Mouse (Mus musculus) adrenal gland, postnatal 10 days (tissue): ENCODE data around the gene CK137956. TPM values are rescaled to one million over a fixed set of nuclear protein-coding genes. Genes with fewer than 3 reads are reported as not detected.

ENCODE experiments used
- DNase-seq: peaks from one replicate; pipeline ENCODE4 v3.0.0; 2021; ENCODE audit warnings: mixed read lengths
- long read RNA-seq, 2 experiments: library from polyadenylated mRNA; stranded (forward); transcript quantifications; one replicate each; pipeline ENCODE4 v2.0.0; 2021
- total RNA-seq, 2 experiments: library from RNA; stranded (reverse); gene quantifications; 2 replicates each; pipeline ENCODE4 v1.2.3; 2021

CK137956 gene
- total RNA-seq = not detected
- long read RNA-seq, experiment 1 = 0 reads
- long read RNA-seq, experiment 2 = 0 reads

DNA sequence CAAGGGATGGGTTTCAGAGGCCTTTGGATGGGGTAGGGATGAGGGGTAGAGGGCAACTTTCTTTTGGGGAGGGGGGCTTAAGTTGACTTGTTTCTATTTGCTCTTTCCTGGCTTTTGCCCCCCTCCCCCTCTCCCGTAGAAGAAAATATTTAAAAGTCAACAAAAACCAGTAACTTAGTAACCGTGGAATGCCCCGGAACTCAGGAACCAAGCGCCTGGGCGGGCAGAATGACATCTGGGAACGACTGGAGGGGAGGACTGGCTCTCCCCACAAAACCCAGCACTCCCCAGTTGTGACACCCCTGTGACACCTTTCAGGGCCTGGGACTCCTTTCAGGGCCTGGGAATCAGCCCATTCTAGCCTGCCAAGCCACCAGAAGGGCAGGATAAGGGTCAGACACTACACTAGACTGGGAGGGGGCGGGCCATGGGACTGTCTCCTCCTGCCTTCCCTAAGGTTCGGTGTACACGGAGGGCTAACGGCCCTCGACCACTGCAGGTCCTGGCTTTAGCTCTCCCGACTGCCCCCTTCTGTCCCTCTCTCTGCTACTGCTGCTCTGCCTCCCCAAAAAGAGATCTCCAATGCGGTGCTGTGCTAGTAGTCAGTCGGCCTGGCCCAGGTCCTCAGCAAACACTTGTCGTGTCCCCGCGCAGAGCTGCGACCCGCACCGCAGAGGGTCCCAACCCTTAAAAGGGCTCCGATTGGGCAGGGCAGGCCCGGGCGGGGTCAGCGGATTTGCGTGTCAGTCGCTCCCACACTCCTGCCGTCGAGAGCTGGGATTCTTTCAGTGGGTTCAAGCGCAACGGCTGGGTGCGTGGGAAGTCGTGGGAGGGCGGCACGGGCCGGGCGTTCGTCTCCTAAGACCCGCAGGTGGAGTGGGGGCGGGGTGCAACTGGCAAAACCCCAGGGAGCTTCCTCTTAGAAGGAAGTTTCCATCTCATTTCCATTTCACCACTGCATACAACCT lies at the start of gene CK137956:
CK137956 (minus strand) TSS at position 51 of the 968 bp plus-strand sequence.
- DNase-seq = no peak

DNA sequence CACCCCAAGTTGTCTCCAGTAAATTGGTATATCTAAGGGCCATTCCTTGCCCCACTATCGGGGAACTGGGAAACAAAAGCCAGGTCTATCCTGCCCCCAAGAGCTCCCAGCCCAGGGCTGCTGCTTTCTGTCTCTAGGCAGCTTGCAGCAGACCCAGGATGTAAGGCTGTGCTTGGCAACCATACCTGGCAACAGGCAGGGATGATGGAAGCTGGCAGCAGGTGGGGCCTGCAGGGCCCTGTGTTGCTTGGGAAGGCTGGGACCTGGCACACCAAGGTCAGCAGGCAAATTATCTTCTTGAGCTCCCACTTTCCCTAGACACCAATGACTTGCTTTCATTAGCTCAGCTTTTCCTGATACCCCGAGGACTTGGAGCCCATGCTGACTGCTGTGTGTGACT lies 48.7 kb upstream of the CK137956 start:
- no peak for DNase-seq

DNA sequence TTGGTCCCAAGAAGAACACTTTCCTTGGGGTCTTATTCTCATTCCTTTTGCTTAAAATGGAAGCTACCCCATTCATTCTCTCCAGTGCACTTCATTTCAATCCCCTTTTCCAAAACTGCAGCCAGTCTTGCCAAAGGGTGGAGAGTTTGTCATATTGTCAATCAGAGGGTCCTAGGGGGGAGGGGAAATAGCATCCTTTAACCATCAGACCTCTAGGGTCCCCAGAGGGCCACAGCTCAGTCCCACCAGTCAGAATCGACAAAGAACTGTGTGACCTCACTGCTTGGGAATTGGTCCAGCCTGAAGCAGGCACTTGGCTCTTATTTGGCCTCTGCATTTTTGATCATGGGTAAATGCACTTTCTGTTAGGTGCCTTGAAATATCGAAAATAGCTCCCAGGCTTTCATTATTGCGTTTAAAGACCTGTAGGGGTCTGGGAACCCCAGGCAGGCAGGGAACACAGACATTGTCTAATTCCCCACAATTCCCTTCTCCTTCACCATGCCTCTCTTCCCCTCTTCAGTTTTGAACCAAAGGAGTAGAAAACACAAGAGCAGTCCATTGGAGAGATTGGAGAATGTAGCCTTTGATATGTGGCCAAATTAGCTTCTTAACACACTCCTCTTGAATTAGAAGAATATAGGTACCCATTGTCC lies 34.2 kb upstream of the CK137956 start:
- no peak for DNase-seq

DNA sequence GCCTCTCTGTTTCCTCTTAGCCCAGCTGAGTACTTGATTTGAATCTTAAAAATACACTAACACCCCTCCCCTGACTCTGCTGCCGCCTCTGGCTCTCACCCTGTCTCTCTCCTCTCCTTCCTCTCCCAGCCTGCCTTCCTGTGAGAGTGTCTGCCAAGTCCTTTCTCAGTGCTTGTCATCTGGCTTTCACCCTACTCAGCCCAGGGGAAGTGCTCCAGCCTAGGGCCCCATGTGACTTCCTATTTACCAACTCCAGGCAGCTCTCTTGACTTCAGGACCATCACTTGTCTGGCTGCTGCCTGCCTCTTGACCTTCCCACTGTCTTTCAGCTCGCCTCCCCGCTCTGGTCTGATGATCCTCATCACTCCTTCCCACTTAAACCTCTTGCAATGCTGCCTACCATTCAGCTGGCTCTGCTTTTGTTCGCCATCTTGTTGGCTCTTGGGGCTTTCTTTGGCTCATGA lies 31.9 kb upstream of the CK137956 start:
- DNase-seq = no peak

DNA sequence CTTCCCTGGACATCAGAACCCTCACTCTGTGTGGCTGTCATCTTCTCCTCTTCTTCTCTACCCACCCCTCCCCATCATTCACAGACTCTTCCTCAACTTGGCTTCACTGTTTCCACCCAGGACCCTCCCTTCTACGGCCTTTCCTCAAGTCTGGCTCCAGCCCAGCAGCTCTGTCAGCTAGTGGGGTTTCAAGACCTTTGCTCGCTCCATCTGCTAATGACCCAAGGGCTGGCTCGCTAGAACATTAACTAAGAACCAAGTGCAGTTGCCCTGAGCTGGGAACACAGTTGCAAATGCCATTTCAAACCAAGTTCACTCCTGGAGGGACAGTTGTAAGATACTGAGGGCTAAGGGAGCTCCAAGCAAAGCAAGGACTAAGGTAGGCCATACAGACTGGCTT lies 28.5 kb upstream of the CK137956 start:
- DNase-seq = no peak

DNA sequence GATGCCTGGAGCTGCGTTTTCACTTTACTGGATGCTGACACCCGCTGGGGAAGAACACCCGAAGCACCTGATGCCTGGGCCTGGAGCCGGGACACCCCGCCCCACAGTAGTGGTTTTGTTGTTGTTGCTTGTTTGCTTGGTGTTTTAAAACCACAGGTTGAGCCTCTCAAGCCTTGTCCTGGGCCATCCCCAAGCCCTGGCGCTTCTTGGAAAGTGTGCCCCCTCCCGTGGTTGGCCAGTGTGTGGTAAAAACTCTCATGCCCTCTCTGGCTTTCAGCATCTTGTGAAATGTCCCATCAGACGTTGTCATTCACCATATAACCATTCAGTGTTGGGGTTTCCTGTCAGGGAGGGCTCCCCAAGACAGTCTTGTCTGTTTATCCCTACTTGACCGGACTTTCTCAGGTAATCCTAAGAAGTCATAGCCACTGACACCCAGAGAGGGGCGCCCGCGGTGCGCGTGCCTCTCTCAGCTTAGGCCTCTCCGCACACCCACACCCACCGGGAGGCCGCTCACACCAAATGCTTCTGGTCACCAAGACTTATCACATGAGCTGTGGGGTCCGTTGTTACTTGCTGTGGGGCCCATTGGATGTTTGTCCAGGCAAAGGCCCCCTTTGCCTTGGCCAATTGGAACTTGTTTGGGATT lies 18.7 kb upstream of the CK137956 start:
- DNase-seq = no peak

DNA sequence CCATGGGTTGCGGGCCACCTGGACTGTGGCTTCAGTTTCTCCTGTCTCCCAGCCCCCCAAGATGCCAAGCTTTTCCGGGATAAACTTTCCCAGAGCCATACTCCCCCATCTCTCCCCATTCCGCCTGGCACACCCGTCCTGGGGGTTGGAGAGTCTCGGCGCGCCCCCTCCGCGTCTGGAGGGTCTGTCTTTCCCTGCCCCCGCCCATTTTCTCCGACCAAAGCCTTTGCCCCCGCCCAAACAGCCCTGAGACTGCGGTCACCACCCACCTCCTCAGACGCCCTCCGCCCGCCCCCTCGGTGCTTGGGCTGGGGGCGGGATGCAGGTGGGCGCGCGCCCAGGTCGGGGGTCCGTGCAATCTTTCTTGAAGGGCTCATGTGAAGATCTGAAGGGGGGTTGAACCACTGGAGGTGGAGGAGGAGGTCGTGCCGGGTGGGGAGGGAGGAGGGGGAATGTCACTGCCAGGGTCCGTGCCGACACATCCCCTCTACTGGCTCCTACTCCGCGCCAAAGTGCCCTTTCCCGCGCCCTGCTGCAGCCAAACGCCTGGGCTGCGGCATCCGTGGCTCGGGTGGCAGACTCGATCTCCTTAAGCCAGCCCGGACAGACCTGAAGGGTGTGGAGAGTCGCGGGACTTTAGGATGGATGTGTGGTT lies 17.9 kb upstream of the CK137956 start:
- no peak for DNase-seq

DNA sequence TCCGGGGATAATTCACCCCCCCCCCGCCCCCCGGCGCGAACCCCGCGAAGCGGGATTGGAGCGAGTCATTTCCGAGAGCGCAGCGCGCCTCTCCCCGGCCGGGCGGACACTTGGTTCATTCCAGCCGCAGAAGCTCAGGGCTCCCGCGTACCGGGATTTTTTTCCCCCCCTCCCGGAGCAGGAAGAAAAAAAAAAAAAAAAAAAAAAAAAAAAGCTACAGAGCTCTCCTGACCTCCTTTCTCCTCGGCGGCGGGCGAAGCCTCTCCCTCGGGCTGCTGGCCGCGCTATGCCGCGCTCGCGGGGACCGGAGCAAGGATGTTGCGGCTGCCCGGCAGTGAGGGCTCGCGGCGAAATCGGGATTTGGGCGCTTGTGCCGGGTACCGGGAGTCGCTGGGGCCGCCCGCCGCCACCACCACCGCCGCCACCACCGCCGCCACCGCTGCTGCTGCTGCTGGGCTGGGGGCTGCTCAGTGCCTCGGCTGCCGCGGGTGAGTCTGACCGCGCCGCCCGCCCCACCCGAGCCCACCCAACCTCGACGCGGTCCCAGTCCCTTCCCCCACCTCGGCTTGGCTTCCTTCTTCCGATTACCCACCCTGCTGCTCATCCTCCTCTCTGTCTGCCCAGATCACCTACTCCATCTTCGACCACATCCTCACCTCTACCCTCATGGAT lies 17.2 kb upstream of the CK137956 start, which contains the start of gene Csmd2:
Csmd2 (plus strand) TSS at position 74 of the 672 bp plus-strand sequence.
- peak; percentile 27 for DNase-seq

DNA sequence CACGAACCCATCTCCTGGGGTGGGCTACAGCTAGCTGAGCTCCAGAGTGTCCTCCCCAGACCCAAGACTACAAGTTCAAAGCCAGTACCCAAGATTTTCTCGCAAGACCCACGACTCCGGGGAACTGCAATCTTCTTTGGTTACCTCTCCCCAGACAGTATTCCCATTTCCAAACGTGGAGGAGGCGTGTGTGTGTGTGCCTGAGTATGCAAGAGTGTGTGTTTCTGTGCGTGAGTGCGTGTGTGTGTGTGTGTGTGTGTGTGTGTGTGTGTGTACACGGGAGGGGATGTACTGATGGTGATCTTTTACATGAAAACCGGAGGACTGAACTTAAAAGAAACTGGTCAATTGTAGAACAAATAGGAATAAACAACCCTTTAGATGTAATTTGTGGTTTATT lies 16.5 kb upstream of the CK137956 start:
- no peak for DNase-seq

DNA sequence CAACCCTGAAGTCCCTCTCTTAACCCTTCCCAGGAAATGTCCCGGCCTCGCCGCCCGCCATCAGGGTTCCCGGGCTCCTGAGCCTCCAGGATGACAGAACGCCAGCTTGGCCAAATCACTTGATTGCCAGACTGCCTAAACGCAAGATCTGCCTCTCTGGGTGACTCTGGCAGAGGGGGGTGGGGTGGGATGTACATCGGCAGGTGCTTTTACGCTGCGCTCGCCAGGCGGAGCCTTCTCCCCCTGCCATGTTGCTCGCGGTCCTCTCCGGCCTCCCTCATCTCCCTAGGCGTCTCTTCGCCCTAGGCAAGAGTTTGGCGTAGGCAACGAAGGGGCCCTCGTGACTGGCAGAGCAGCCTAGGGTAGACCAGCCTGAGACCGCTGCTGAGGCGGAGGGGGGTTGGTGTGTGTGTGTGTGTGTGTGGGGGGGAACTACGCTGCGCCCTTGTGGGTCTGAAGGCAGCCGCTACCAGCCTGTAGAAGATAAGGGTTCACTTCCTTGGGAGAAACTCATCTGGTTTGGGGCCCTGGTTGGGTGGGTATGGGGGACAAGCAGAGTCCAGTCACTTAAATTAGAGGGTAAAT lies 15.8 kb upstream of the CK137956 start:
- no peak for DNase-seq

DNA sequence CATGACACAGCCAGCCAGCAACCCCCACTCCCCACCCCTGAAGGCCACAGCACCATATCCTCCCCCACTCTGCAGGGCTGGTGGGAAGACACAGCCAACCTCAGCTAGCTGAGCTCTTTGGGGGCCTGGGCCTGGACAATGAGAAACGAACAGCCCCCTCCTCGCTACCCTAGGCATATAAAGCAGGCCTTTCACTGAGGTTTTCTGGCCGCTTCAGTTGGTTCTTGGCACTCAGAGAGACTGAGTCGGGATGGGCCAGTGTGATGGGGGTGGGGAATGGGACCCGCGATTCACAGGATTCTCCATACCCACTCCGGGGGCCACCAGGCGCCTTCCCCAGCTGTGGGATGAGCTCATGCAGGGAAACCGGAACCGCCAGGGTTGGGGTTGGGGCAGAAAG lies 15.1 kb upstream of the CK137956 start:
- no peak for DNase-seq

DNA sequence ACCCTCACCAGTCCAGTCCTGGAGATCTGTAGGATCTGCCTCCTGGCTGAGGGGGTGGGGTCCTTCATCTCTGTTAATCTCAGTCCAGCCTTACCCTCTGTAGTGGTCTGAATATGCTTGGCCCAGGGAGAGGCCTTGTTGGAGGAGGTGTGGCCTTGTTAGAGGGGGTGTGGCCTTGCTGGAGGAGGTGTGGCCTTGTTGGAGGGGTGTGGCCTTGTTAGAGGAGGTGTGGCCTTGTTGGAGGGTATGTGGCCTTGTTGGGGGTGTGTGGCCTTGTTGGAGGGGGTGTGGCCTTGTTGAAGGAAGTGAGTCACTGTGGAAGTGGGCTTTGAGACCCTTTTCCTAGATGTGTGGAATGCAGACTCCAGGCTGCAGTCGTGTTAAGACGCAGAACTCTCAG lies 13.7 kb upstream of the CK137956 start:
- no peak for DNase-seq

DNA sequence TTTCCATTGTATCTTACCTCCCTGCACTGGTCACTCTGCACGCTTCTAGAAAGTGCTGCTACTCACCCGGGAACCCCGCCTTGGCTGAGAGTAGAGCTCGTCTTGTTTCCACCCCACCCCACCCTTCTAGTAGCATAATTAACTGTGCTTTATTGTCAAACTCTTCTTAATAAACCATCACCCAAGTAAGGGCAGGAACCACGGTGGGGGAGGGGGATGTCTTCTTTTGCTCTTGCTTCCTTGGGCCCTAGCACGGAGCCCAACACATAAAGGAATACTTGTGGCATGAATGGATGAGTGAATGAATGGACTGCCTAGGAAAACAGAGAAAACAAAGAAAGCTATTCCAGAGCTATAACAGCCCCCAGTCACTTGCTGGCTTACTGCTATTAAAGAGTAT lies 10.4 kb upstream of the CK137956 start:
- no peak for DNase-seq

DNA sequence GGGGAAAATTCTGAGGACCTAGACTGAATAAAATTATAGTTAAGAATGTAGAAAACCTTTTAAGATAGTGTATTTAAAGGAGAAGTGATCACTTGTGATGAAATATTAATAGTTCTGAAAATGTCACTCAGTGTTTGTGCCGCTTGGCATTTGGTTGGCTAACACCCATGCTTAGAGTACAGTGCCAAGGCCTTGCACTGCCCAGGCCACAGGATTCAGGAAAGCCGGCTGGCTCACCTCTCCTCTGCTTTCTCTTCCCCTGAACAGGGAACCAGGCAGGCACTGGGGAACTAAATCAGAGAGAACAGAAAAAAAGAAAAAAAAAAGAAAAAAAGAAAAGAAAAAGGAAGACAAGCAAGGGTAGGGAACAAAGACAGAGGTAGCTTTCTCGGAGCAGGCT lies 2.2 kb upstream of the CK137956 start:
- DNase-seq = no peak

DNA sequence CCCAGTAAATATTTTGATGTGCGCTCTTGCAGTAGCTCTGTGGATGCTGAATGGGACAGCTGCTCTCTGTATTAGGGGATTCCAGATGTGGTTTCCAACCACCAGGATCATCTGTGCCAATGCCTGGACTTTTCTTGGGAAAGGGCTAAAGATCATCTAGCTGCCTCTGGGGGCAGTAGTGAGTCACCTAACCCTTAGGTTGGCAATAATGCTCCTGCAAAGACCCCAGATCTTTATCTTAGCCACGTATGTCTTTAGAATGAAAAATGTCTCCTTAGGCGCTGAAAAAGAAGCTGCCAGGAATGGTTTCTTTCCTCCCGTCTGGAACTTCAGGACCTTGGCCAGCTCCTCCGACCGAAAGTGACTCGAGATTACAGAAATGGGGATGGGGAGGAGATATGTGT lies 731 bp downstream of the CK137956 start:
- DNase-seq = peak; percentile 72

DNA sequence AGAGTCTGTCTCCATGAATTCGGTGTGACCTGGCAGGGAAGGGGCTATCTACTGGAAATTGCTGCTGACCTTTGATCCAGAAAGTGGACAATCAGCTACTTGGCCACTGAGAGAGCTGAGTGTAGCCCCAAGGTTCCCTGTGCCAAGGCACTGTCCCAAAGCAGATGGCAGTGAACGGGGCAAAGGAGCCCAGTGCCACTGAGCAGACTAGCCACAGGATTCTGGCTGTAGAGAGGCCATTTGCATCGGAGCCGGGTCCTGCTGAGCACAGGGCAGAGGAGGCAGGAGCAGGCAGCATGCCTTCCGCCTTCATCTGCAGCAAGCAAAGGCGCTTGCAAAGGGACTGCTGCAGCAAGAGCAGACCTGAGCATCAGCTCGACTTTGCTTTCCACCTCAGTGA lies 1.6 kb downstream of the CK137956 start:
- no peak for DNase-seq

DNA sequence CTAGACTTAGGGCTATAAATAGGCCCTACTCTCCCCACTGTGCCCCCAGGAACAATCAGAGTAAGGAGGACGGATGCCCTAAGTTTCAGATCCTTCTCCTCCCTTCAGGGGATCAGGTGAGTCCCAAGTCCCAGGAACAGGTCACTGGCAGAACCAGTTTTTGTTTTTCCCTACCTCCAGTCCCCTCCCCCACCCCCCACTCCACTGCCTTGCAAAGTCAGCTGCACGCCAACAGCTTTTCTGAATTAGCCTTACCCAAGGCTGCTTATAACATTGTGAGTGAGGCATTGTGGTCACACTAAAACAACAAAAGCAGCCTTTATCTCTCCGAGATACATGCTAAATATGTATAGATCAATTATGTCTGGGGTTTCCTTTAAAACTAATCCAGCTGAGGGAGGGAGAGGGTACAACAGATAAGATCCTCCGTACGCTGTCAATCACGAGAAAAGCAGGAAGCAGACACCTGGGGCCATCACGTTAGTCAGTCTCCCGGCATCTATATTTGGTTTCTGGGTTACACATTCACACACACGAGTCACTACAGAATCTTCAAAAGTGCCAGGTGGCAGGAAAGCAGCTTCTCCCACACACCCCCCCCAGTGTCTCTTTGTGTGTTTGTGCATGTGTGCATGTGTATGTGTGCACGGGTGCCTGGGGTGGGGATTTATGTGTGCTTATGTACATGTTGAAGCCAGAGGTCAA lies 17.6 kb downstream of the CK137956 start:
- DNase-seq = no peak

DNA sequence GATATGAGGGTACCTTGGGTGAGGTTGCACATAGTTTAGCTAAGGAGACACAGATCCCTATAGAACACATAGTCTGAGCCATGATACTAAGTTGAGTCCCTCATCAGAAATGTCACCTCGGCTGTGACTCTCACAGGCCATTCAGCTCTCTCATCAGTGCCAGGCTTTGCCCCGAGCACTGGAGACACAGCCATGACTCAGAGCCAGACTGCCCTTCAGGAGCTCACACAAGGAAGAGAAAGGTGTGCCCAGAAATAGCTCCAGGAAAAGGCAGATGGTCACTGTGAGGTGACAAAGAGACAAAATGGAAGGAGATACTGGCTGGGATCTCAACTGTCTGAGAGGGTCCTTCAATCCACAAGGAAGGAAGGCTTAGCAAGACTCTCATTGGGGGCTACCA lies 23.1 kb downstream of the CK137956 start:
- no peak for DNase-seq

DNA sequence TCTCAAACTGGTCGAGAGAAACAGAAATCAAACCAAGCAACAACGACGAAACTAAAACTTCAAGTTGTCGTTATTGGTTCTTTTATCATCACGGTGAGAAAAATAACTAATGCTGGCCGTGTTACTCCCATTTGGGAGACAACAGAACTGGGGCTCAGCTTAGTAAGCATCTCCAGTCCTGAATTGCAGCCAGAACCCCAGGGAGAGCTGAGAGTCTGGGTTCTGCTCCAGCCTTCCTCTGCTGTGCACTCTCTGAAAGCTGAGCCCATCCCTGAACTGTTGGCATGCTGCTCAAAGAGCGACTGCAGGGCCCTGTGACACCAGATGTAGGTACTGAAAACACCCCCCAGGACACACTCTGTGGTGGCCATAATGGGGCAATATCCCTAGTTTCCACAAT lies 33.3 kb downstream of the CK137956 start:
- DNase-seq = no peak

DNA sequence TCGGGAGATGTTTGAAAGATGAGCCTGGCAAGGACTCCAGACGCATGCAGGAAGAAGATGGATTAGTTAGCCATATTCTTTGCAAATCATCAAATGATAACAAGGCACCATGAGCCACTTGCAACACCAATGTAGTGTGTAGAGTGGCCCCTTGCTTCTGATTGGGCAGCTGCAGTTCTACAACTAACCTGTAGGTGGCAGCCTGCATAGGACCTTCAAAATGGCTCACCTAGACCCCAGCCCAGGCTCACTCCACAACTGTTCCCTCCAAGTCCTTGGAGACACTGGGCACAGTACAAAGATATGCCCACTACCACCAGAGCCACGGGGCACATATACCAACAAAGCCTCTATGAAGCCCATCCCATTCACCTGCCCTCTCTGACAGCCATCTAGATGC lies 35.4 kb downstream of the CK137956 start:
- DNase-seq = peak; percentile 27

DNA sequence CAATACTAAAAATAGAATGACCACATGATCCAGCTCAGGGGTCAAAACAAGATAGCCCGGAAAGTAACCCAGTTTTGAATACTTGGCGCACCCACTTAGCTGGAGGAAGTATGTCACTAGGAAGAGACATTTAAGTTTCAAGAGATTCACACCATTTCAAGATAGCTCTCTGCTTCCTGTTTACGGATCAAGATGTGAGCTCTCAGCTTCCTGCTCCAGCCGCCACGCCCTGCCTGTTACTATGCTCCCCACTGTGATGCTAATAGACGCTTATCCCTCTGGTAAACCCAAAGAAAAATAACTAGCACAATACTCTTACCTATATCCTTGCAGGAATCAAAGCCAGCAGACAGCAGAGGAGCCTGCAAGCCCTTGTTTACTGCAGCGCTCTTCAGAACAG lies 57.2 kb downstream of the CK137956 start:
- DNase-seq = no peak
